Mouse (Mus musculus) liver, adult 2 months (tissue): Measurements from ENCODE around the gene Bmx.

ENCODE experiments used
- CTCF ChIP-seq: fragments of 200-500 bp; IDR thresholded peaks from 2 replicates; pipeline ENCODE4 v1.5.1; 2011; ENCODE audit warnings: low read depth, low read length, control low read depth
- POLR2A ChIP-seq: fragments of 200-500 bp; IDR thresholded peaks from 2 replicates; pipeline ENCODE4 v1.6.1; 2011; ENCODE audit warnings: low read length, control low read depth; ENCODE audit not compliant: insufficient read depth; ENCODE audit errors: extremely low read depth

DNA sequence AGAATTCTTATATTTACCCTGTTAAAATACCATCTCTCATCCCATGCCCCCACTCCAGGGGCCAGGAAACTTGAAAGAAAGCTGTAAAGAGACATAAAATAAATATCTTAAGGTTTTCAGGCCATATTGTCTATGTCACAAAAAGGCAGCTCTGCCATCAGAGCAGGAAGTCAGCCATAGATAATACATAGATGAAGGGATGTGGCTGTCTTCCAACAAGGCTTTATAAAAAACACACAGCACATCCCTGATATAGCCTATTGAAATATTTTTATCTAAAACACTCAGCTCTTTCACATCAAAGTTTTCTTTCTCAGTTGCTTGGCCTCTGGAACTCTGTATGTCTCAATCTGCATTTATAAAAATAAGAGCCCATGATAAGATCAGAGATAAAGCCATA is 104.4 kb downstream of the Bmx start:
- TF ChIP-seq CTCF (no peak), POLR2A (no peak)
